Comparison of ENCODE assay signal across 18 mouse cellular contexts in genomic region chr1:192447666-192448065, GRCm38 (mm10).
"Had no signal": no experiment of that assay in that cellular context is flagged by ENCODE, and none has a peak within 500 bp of the region (broad histone marks: within the 10 kb centered on the region; RNA-seq: fewer than 3 reads in every experiment).

No protein-coding gene starts in this region.

- H3K27ac ChIP-seq: midbrain, embryonic 10.5 days; midbrain, embryonic 12.5 days; neural tube, embryonic 13.5 days; neural tube, embryonic 15.5 days had no signal

- H3K9ac ChIP-seq: lung, embryonic 14.5 days; midbrain, embryonic 12.5 days; neural tube, embryonic 13.5 days; neural tube, embryonic 15.5 days had no signal

- H3K4me2 ChIP-seq: lung, embryonic 14.5 days; midbrain, embryonic 12.5 days; neural tube, embryonic 13.5 days; neural tube, embryonic 15.5 days had no signal

- DNase-seq: lung, embryonic 14.5 days; lung, postnatal 10 days; lung, postnatal 4 days; midbrain, embryonic 14.5 days; retina, postnatal 1 day; right cerebral cortex, adult 18-20 months; right cerebral cortex, postnatal 25 days; right cerebral cortex, postnatal 4 days; spleen, adult 18-20 months; thymus, adult 18-20 months; thymus, postnatal 14 days; thymus, postnatal 36 days had no signal

- H3K36me3 ChIP-seq: midbrain, embryonic 10.5 days; midbrain, embryonic 12.5 days; neural tube, embryonic 13.5 days; neural tube, embryonic 15.5 days had no signal

- H3K9me3 ChIP-seq: midbrain, embryonic 10.5 days; midbrain, embryonic 12.5 days; neural tube, embryonic 13.5 days; neural tube, embryonic 15.5 days had no signal

- H3K4me3 ChIP-seq: midbrain, embryonic 10.5 days; midbrain, embryonic 12.5 days; myocyte; neural tube, embryonic 13.5 days; neural tube, embryonic 15.5 days had no signal

- H3K27me3 ChIP-seq: midbrain, embryonic 12.5 days; neural tube, embryonic 13.5 days; neural tube, embryonic 15.5 days had no signal

- ATAC-seq: midbrain, embryonic 16.5 days had no signal
